In genomic region chr10:30587037-30587436, GRCm38 (mm10) we compare ENCODE assay signal across 10 mouse cellular contexts. TPM values are rescaled to one million over a fixed set of nuclear protein-coding genes. Genes with fewer than 3 reads are reported as not detected.
DNase-seq lines count a peak whose midpoint lies in the region; ATAC-seq and TF ChIP-seq lines count a peak whose summit lies in the region.
"Had no signal": no experiment of that assay in that cellular context is flagged by ENCODE, and none has a peak within 500 bp of the region (broad histone marks: within the 10 kb centered on the region; RNA-seq: fewer than 3 reads in every experiment).

No protein-coding gene starts in this region.

- TF ChIP-seq CTCF in intestine, postnatal 0 days (IDR thresholded peaks at IDR 0.05; ENCODE audit: low read depth), result peak; percentile 32; the same call in 1 of the 2 replicates

- H3K27ac ChIP-seq in intestine, postnatal 0 days (ENCODE audit: low read depth, low read length), result no peak overlapping the region
- H3K27ac ChIP-seq in intestine, embryonic 15.5 days, result no peak overlapping the region
- H3K27ac ChIP-seq in forebrain, embryonic 16.5 days (ENCODE audit: low read length), result no peak overlapping the region
- no peak overlapping the region for H3K27ac ChIP-seq in kidney, embryonic 15.5 days

- H3K4me3 ChIP-seq in intestine, postnatal 0 days (ENCODE audit: low read depth, low read length), result no peak overlapping the region
- no peak overlapping the region for H3K4me3 ChIP-seq in intestine, embryonic 15.5 days (replicated peaks)
- no peak overlapping the region for H3K4me3 ChIP-seq in forebrain, embryonic 16.5 days (replicated peaks; ENCODE audit: low read length)
- no peak overlapping the region for H3K4me3 ChIP-seq in kidney, embryonic 15.5 days (replicated peaks)

- ATAC-seq in intestine, postnatal 0 days, result no peak
- ATAC-seq in intestine, embryonic 15.5 days, result no peak
- peak; percentile 63 for ATAC-seq in forebrain, embryonic 16.5 days
- ATAC-seq in kidney, embryonic 15.5 days (replicated peaks; ENCODE audit: low FRiP score), result no peak

- no peaks in the 10 kb centered on the region for H3K27me3 ChIP-seq in intestine, postnatal 0 days (replicated peaks; ENCODE audit: control insufficient read depth, insufficient read depth, low read length)
- H3K27me3 ChIP-seq in intestine, embryonic 15.5 days (replicated peaks), result no peaks in the 10 kb centered on the region
- no peaks in the 10 kb centered on the region for H3K27me3 ChIP-seq in forebrain, embryonic 16.5 days (replicated peaks; ENCODE audit: control insufficient read depth, insufficient read depth, low read length)
- no peaks in the 10 kb centered on the region for H3K27me3 ChIP-seq in kidney, embryonic 15.5 days

- no peak overlapping the region for H3K4me2 ChIP-seq in intestine, postnatal 0 days (replicated peaks; ENCODE audit: low read depth)
- H3K4me2 ChIP-seq in intestine, embryonic 15.5 days (replicated peaks), result no peak overlapping the region
- no peak overlapping the region for H3K4me2 ChIP-seq in forebrain, embryonic 16.5 days (ENCODE audit: low read length)
- H3K4me2 ChIP-seq in kidney, embryonic 15.5 days, result no peak overlapping the region

- peak; percentile 40 to 44 for DNase-seq in right cerebral cortex, adult 2 months (ENCODE audit: low spot score in 2 of 2)
- DNase-seq in right cerebral cortex, postnatal 10 days (ENCODE audit: low spot score in 2 of 2), result no peak
- DNase-seq in telencephalon, adult 2 months (ENCODE audit: low read depth, low spot score), result peak; percentile 43
- DNase-seq in thymus, postnatal 25 days, result no peak
- DNase-seq: lung, postnatal 4 days; thymus, adult 18-20 months had no signal

- peaks cover 41% of the 10 kb centered on the region for H3K36me3 ChIP-seq in intestine, postnatal 0 days (ENCODE audit: control insufficient read depth, insufficient read depth)
- H3K36me3 ChIP-seq in intestine, embryonic 15.5 days, result peaks cover 2% of the 10 kb centered on the region; the same call in 1 of the 2 replicates
- 0 out of 2 replicates have a peak, but pooled peaks cover 4% of the 10 kb centered on the region for H3K36me3 ChIP-seq in forebrain, embryonic 16.5 days (ENCODE audit: control insufficient read depth, insufficient read depth)
- peaks cover 66% of the 10 kb centered on the region for H3K36me3 ChIP-seq in kidney, embryonic 15.5 days

- H3K9me3 ChIP-seq in intestine, postnatal 0 days (ENCODE audit: control insufficient read depth), result no peaks in the 10 kb centered on the region
- H3K9me3 ChIP-seq in intestine, embryonic 15.5 days, result no peaks in the 10 kb centered on the region
- no peaks in the 10 kb centered on the region for H3K9me3 ChIP-seq in forebrain, embryonic 16.5 days (ENCODE audit: control insufficient read depth, low read length)
- no peaks in the 10 kb centered on the region for H3K9me3 ChIP-seq in kidney, embryonic 15.5 days (replicated peaks)

- H3K4me1 ChIP-seq in intestine, postnatal 0 days (replicated peaks; ENCODE audit: control insufficient read depth, insufficient read depth, low read length), result no peaks in the 10 kb centered on the region
- H3K4me1 ChIP-seq in intestine, embryonic 15.5 days (replicated peaks), result no peaks in the 10 kb centered on the region
- no peaks in the 10 kb centered on the region for H3K4me1 ChIP-seq in forebrain, embryonic 16.5 days (replicated peaks; ENCODE audit: control insufficient read depth, insufficient read depth, low read length)
- no peaks in the 10 kb centered on the region for H3K4me1 ChIP-seq in kidney, embryonic 15.5 days

- 72% methylated on average over 5 of the region's 5 CpGs for WGBS in intestine, postnatal 0 days
- WGBS in intestine, embryonic 15.5 days, result 68% methylated on average over 5 of the region's 5 CpGs
- 56% methylated on average over 5 of the region's 5 CpGs for WGBS in forebrain, embryonic 16.5 days
- 73% methylated on average over 5 of the region's 5 CpGs for WGBS in kidney, embryonic 15.5 days

- H3K9ac ChIP-seq in intestine, postnatal 0 days (ENCODE audit: low read depth, low read length), result no peak overlapping the region
- no peak overlapping the region for H3K9ac ChIP-seq in intestine, embryonic 15.5 days
- H3K9ac ChIP-seq in forebrain, embryonic 16.5 days (replicated peaks; ENCODE audit: low read depth, low read length), result no peak overlapping the region
- no peak overlapping the region for H3K9ac ChIP-seq in kidney, embryonic 15.5 days

RNA-seq across cellular contexts. Expression of gene Trmt11, which starts 13.5 kb away (rescaled TPM):
- 12.4 and 12.8 TPM in 2 replicates for polyA plus RNA-seq in intestine, postnatal 0 days (2015; fragmentation: Nextera tagmentation; extraction: Ambion mirVana)
- polyA plus RNA-seq in intestine, embryonic 15.5 days (2015; fragmentation: Nextera tagmentation; extraction: Ambion mirVana), result 26.7 and 26.8 TPM in 2 replicates
- 24.6 and 26.4 TPM in 2 replicates for polyA plus RNA-seq in forebrain, embryonic 16.5 days (2015; fragmentation: Nextera tagmentation; extraction: Ambion mirVana)
- polyA plus RNA-seq in kidney, embryonic 15.5 days (2015; fragmentation: Nextera tagmentation; extraction: Ambion mirVana), result 27.4 and 30.8 TPM in 2 replicates

RNA-seq across cellular contexts. Expression of gene Hint3, which starts 42.4 kb away (rescaled TPM):
- 124 and 127 TPM in 2 replicates for polyA plus RNA-seq in intestine, postnatal 0 days (2015; fragmentation: Nextera tagmentation; extraction: Ambion mirVana)
- 31.0 and 37.4 TPM in 2 replicates for polyA plus RNA-seq in intestine, embryonic 15.5 days (2015; fragmentation: Nextera tagmentation; extraction: Ambion mirVana)
- polyA plus RNA-seq in forebrain, embryonic 16.5 days (2015; fragmentation: Nextera tagmentation; extraction: Ambion mirVana), result 21.9 and 22.9 TPM in 2 replicates
- polyA plus RNA-seq in kidney, embryonic 15.5 days (2015; fragmentation: Nextera tagmentation; extraction: Ambion mirVana), result 27.6 and 27.7 TPM in 2 replicates

Comparison
In these comparisons a context has a peak if more than half of its experiments do, and no peak if none do; other contexts are left out.
1. DNase-seq: peak in right cerebral cortex, adult 2 months (2 of 2) and telencephalon, adult 2 months (single experiment); none in right cerebral cortex, postnatal 10 days (0 of 2) and thymus, postnatal 25 days (single experiment).